Mouse (Mus musculus) midbrain, embryonic 15.5 days (tissue): Measurements from ENCODE around the gene Rnf43. TPM values are rescaled to one million over a fixed set of nuclear protein-coding genes. Genes with fewer than 3 reads are reported as not detected.
A peak's percentile ranks its signal among the peaks of the same experiment; 100 is the strongest.

ENCODE experiments used
- ATAC-seq: fragments of 200-750 bp; cut with Nextera tagmentation; replicated peaks from 2 replicates; pipeline ENCODE4 v1.8.0; 2017; ENCODE audit warnings: moderate TSS enrichment
- H3K27ac ChIP-seq: fragments of 300-500 bp; sonication (generic); 2 replicates; pipeline ENCODE4 v1.5.1; 2015; ENCODE audit warnings: mild to moderate bottlenecking, inconsistent platforms
- H3K27me3 ChIP-seq: fragments of 300-500 bp; sonication (generic); replicated peaks from 2 replicates; pipeline ENCODE4 v1.6.1; 2015; ENCODE audit warnings: inconsistent platforms
- H3K36me3 ChIP-seq: fragments of 300-500 bp; sonication (generic); replicated peaks from 2 replicates; pipeline ENCODE4 v1.6.1; 2015; ENCODE audit warnings: inconsistent platforms
- H3K4me1 ChIP-seq: fragments of 300-500 bp; sonication (generic); 2 replicates; pipeline ENCODE4 v1.6.1; 2015; ENCODE audit warnings: inconsistent platforms
- H3K4me2 ChIP-seq: fragments of 300-500 bp; sonication (generic); 2 replicates; pipeline ENCODE4 v1.6.1; 2015; ENCODE audit warnings: inconsistent platforms, mild to moderate bottlenecking, moderate library complexity
- H3K4me3 ChIP-seq: fragments of 300-500 bp; sonication (generic); 2 replicates; pipeline ENCODE4 v1.5.1; 2015; ENCODE audit warnings: mild to moderate bottlenecking, inconsistent platforms
- H3K9ac ChIP-seq: fragments of 300-500 bp; sonication (generic); 2 replicates; pipeline ENCODE4 v1.6.1; 2015; ENCODE audit warnings: mild to moderate bottlenecking, inconsistent platforms
- H3K9me3 ChIP-seq: fragments of 300-500 bp; sonication (generic); 2 replicates; pipeline ENCODE4 v1.6.1; 2016; ENCODE audit warnings: inconsistent platforms
- WGBS: fragments of 180-500 bp; shearing (Covaris S2); methylation state at CpG from one replicate; pipeline ENCODE4 v1.1.7; 2015; ENCODE audit warnings: mixed read lengths; 5-methylcytosine and 5-hydroxymethylcytosine counted together
- polyA plus RNA-seq: library from polyadenylated mRNA; unstranded; fragments of >200 nt; fragmentation: Nextera tagmentation; extraction: Ambion mirVana; gene quantifications from 2 replicates; pipeline ENCODE4 v1.2.1, GENCODE M21; 2015

Rnf43 gene
- polyA plus RNA-seq, 1 experiment from 2014 or later: 1.2 TPM

DNA sequence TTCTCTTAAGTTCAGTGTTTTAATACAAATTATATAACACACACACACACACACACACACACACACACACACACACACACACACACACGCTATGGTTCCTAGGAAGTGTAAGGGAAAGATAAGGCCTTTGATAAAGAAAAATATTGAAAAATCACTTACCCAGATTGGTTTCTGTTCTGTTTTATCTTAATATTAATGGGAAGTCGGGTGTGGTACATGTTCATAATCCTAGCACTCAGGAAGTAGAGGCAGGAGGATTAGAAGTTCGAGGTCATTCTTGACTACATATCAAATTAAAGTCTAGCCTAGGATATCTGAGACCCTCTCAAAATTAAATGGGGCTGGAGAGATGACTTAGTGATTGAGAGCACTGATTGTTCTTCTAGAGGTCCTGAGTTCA lies 59.6 kb downstream of the Rnf43 start:
- Histone ChIP-seq H3K4me2 (no peak overlapping the region), H3K9ac (no peak overlapping the region), H3K4me1 (peaks cover 5% of the 10 kb centered on the region), H3K27ac (no peak overlapping the region), H3K9me3 (no peaks in the 10 kb centered on the region), H3K27me3 (no peaks in the 10 kb centered on the region), H3K4me3 (no peak overlapping the region), H3K36me3 (no peaks in the 10 kb centered on the region)
- WGBS: 82% methylated on average over 3 of the region's 3 CpGs
- ATAC-seq: no peak

DNA sequence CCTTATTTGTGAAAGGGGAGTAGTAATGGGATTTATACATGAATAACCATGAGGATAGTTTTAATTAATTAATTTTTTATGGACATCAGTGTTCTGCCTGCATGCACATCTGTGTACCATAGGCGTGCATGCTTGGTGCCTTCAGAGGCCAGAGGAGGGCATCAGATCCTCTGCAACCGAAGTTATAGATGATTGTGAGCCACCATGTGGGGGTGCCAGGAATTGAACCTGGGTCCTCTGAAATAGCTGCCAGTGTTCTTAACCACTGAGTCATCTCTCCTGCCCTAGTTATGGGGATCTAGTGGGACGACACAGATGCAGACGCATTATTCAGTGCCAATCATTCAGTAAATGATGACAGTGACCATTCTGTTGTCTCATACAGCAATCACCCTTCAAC lies 60.4 kb downstream of the Rnf43 start:
- WGBS: 88% methylated on average over 4 of the region's 4 CpGs
- Histone ChIP-seq H3K4me1 (peaks cover 5% of the 10 kb centered on the region), H3K27me3 (no peaks in the 10 kb centered on the region), H3K9ac (no peak overlapping the region), H3K27ac (no peak overlapping the region), H3K4me3 (no peak overlapping the region), H3K4me2 (no peak overlapping the region), H3K9me3 (no peaks in the 10 kb centered on the region), H3K36me3 (no peaks in the 10 kb centered on the region)
- ATAC-seq: no peak

DNA sequence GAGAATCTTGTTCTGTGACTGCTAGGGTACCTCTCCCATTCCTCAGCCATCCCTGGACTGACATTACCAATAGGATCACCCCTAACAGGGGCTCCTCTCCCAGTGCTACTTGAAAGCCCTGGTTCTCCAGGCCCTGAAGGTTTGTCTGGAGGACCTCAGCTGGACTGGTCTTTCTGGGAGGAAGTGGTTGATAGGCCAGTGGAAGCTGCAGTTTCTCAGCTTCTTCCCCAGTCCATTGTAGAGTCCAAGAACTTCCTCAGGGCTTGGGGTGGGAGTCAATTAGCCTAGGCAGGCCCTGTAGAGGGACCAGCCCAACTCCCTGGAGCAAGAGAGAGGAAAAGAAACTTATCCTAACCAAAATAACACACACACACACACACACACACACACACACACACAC lies 63.0 kb downstream of the Rnf43 start:
- Histone ChIP-seq H3K27me3 (no peaks in the 10 kb centered on the region), H3K4me2 (no peak overlapping the region), H3K4me3 (no peak overlapping the region), H3K36me3 (no peaks in the 10 kb centered on the region), H3K4me1 (peaks cover 5% of the 10 kb centered on the region), H3K27ac (no peak overlapping the region), H3K9ac (no peak overlapping the region), H3K9me3 (no peaks in the 10 kb centered on the region)
- ATAC-seq: no peak

DNA sequence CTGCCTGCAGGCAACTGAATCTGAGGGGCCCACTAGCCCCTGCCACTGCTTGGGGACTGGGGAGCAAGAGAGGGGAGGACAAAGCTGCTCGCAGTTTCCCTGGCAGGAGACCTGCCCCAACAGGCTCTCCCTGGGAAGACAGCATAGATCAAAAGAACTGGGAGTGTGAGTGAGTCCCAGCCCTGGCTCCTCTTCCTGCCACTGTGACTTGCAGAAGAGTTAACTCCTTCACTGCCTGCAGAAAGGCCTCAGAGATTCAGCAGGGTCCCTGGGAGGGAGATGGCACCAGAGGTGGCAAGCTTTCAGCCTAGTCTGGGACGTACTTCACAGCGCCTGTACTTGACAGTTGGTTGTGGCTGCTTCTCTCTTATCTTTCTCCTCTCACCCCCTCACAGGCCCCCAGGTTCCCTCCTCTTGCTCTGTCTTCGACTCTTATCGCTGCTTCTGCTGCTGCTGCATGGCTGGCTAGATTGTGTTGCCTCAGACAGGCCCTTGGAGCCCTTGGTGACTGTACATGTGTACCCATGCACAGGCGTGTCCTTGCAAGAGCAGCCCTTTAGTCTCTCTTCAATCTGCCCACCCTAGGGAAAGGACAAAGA lies 63.5 kb downstream of the Rnf43 start:
- H3K27me3 ChIP-seq: no peaks in the 10 kb centered on the region
- H3K27ac ChIP-seq: no peak overlapping the region
- H3K9ac ChIP-seq: no peak overlapping the region
- H3K4me1 ChIP-seq: peaks cover 5% of the 10 kb centered on the region
- H3K4me3 ChIP-seq: no peak overlapping the region
- no peaks in the 10 kb centered on the region for H3K36me3 ChIP-seq
- no peak overlapping the region for H3K4me2 ChIP-seq
- H3K9me3 ChIP-seq: no peaks in the 10 kb centered on the region
- ATAC-seq: no peak
- WGBS: 33% methylated on average over 6 of the region's 6 CpGs

DNA sequence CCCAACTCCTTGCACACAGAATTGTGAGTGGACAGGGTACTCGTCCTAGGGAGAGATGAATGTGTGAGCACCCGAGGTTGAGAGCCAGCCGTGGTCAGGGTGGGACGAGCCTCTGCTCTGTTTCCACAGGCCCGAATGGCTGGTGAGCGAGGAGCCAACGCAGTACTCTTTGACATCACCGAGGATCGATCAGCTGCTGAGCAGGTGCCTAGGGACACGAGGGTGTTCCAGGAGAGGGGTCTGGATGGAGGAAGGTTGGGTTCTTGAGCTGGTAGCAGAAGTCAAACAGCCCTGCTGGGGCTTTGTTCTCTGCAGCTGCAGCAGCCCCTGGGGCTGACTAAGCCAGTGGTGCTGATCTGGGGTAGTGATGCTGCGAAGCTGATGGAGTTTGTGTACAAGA lies 64.5 kb downstream of the Rnf43 start:
- no peaks in the 10 kb centered on the region for H3K9me3 ChIP-seq
- 63% methylated on average over 11 of the region's 11 CpGs for WGBS
- H3K4me1 ChIP-seq: peaks cover 5% of the 10 kb centered on the region
- H3K27me3 ChIP-seq: no peaks in the 10 kb centered on the region
- no peak overlapping the region for H3K4me3 ChIP-seq
- no peak overlapping the region for H3K27ac ChIP-seq
- no peak for ATAC-seq
- H3K9ac ChIP-seq: no peak overlapping the region
- H3K4me2 ChIP-seq: no peak overlapping the region
- no peaks in the 10 kb centered on the region for H3K36me3 ChIP-seq

DNA sequence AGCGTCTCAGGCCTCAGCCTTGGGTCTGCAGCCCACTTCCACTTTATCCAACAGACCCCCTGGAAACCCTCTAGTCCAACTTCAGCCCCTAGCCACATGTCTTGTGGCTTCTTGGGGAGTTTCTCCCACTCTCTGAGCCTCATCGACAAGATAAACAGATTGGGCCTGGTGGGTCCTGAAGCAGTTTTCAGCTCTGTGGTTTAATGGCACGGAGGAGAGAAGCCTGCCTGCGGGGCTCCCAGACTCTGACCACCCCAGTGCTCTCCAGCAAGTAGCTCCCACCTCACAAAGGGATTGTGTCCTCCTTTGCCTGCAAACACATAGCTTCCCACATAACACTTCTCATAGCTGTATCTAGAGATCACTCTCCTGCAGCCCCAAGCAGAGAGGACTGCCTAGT lies 64.9 kb downstream of the Rnf43 start:
- no peak overlapping the region for H3K4me3 ChIP-seq
- H3K9ac ChIP-seq: no peak overlapping the region
- no peak overlapping the region for H3K4me2 ChIP-seq
- no peaks in the 10 kb centered on the region for H3K27me3 ChIP-seq
- H3K36me3 ChIP-seq: no peaks in the 10 kb centered on the region
- peaks cover 5% of the 10 kb centered on the region for H3K4me1 ChIP-seq
- no peak for ATAC-seq
- H3K9me3 ChIP-seq: no peaks in the 10 kb centered on the region
- no peak overlapping the region for H3K27ac ChIP-seq
- 66% methylated on average over 4 of the region's 4 CpGs for whole genome bisulfite sequencing

DNA sequence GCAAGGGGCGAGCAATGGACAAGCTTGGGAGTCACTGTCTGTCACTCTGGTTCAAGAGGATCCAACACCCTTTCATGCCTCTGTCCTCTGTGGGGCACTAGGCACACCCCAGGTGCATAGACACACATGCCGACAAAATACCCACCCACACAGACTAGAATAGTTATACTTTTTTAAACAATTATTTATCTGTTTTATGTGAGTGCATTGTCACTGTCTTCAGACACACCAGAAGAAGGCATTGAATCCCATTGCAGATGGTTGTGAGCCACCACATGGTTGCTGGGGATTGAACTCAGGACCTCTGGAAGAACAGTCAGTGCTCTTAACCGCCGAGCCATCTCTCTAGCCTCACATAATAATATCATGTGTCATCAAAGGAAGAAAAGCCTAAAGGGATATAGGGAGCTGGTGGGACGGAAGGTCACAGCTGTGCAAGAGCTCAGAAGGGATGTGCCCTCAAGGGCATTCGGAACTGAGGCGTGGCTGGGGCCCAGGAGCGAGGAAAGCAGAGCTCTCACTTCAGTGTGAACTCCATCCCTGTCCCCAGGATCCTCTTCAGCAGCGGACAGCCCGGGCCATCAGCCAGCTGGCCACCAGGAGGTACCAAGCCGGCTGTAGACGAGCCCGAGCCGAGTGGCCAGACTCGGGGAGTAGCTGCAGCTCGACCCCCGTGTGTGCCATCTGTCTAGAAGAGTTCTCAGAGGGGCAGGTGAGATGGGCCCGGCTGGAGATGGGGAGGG lies 66.5 kb downstream of the Rnf43 start:
- Histone ChIP-seq H3K4me1 (peaks cover 15% of the 10 kb centered on the region), H3K9ac (no peak overlapping the region), H3K9me3 (no peaks in the 10 kb centered on the region), H3K27me3 (no peaks in the 10 kb centered on the region), H3K36me3 (no peaks in the 10 kb centered on the region), H3K4me2 (no peak overlapping the region), H3K4me3 (no peak overlapping the region), H3K27ac (no peak overlapping the region)
- no peak for ATAC-seq
- 81% methylated on average over 18 of the region's 18 CpGs for WGBS

DNA sequence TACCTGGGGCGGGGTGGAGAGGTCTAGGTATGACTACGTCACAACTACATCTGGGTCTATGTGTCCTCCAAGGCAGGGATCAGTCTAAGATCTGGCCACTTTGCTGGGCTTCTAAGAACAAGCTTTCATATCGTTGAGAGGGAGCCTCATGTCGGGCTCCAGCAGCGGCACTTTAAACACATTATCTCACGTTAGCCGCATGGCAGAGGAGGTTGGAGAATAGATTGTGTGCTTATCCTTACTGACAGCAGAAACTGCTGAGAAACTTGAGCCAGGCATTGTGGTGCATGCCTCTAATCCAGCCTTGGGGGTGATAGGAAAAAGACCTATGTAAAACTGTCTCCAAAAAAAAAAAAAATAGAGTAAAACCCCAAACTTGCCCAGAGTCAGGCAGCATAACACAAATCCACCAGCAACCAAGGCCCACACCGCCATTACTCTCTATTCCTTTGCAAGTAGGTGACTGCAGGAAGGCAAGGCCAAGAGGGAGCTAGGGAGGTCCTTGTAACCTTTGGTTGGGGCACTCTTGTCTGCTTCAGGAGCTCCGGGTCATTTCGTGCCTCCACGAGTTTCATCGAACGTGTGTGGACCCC lies 67.2 kb downstream of the Rnf43 start:
- Histone ChIP-seq H3K4me2 (no peak overlapping the region), H3K4me3 (no peak overlapping the region), H3K9me3 (no peaks in the 10 kb centered on the region), H3K27me3 (no peaks in the 10 kb centered on the region), H3K4me1 (peaks cover 18% of the 10 kb centered on the region), H3K9ac (no peak overlapping the region), H3K36me3 (no peaks in the 10 kb centered on the region), H3K27ac (no peak overlapping the region)
- no peak for ATAC-seq
- 87% methylated on average over 13 of the region's 13 CpGs for WGBS

DNA sequence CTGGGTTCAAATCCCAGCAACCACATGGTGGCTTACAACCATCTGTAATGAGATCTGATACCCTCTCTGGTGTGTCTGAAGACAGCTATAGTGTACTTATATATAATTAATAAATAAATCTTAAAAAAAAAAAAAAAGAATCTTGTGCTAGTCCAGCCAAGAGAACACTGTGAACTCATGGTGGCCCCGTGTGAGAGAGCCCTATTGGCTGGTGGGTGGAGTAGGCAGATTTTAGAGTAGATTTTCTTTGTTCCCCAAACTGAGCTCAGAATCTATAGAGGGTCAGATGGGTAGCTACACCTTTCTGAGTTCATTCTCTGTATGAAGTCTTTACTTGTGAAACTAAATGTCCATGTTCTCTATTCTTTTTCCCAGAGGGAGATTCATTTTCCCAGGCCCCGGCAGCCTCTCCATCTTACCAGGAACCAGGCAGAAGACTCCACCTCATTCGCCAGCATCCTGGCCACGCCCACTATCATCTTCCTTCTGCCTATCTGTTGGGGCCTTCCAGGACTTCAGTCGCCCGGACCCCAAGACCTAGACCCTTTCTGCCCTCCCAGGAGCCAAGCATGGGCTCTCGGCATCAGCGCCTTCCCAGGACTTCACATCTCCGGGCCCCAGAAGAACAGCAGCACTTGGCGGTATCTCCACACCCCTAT lies 68.3 kb downstream of the Rnf43 start:
- WGBS: 75% methylated on average over 10 of the region's 10 CpGs
- Histone ChIP-seq H3K4me3 (no peak overlapping the region), H3K9ac (no peak overlapping the region), H3K9me3 (no peaks in the 10 kb centered on the region), H3K36me3 (no peaks in the 10 kb centered on the region), H3K4me2 (no peak overlapping the region), H3K27me3 (no peaks in the 10 kb centered on the region), H3K4me1 (peaks cover 18% of the 10 kb centered on the region), H3K27ac (no peak overlapping the region)
- ATAC-seq: no peak

DNA sequence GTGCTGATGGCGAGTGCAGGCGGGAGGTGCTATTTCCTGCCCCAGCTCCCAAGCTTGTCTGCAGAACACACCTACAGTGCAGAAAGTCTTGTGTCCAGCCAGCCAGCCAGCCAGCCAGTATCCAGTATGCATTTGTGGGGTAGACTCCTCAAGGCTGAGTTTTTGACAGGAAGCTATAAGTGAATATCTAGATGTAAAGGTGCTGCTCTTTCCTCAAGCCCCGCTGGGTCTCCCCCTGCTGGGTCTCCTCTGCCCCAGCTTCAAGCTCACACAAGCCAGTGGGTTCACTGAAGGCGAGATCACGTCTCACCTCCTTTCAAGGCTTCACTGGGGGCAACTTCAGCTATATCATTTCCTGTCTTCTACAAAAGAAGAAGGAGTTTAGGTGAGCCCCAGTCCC lies 71.8 kb downstream of the Rnf43 start:
- H3K27me3 ChIP-seq: no peaks in the 10 kb centered on the region
- 54% methylated on average over 5 of the region's 5 CpGs for WGBS
- peaks cover 31% of the 10 kb centered on the region for H3K4me1 ChIP-seq
- H3K9ac ChIP-seq: no peak overlapping the region
- no peaks in the 10 kb centered on the region for H3K9me3 ChIP-seq
- H3K4me2 ChIP-seq: peak overlapping the region; percentile 41
- no peak for ATAC-seq
- H3K36me3 ChIP-seq: no peaks in the 10 kb centered on the region
- H3K27ac ChIP-seq: no peak overlapping the region
- peak overlapping the region; percentile 9; the same call in 1 of the 2 replicates for H3K4me3 ChIP-seq

DNA sequence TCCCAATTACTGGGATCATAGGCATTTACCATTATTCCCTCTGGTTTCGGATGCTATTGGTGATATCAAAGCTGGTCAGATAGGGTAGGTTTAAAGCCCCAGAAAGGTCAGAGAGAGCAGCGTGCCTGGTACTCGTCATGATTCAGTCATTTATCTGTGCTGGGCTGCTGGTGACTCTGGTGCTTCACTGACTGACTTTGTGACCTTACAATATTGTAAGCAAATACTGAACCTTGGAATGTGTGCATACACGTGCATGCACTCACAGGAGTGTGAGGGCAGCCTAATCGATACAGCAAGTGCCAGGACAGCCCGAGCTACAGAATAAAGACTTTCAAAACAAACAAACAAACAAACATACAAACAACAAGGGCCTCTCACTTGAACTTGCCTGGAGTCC lies 73.2 kb downstream of the Rnf43 start:
- Histone ChIP-seq H3K36me3 (peaks cover 9% of the 10 kb centered on the region; the same call in 1 of the 2 replicates), H3K9me3 (no peaks in the 10 kb centered on the region), H3K4me2 (0 out of 2 replicates have a peak overlapping the region, but pooled peaks have one; percentile 69), H3K4me1 (peaks cover 31% of the 10 kb centered on the region), H3K4me3 (no peak overlapping the region; the same call in 1 of the 2 replicates), H3K27ac (no peak overlapping the region), H3K9ac (no peak overlapping the region), H3K27me3 (no peaks in the 10 kb centered on the region)
- ATAC-seq: no peak
- WGBS: 84% methylated on average over 6 of the region's 6 CpGs

DNA sequence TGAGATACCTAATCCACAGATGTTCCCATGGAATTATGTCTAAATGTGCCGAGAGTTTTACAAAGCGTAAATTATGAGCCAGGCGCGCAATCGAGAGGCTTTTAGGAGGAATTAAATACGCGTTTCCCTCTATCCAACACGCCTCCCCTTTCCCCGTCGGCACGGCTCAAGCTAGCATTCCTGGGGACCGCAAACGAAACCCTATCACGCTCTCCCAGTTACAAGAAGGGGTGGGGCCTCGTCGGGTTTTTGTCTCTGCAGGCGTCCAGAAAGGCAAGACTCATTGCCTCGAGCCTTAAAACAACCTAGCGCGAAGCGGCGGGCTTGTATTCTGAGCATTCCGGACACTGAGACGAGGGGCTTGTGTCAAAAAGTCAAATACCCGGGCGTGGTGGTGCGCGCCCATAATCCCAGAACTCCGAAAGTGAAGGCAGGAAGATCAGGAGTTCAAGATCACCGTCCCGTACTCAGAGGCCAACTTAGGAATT lies 74.2 kb downstream of the Rnf43 start:
- 2% methylated on average over 31 of the region's 31 CpGs for WGBS
- peak overlapping the region; percentile 48 for H3K4me3 ChIP-seq
- peak overlapping the region; percentile 69 for H3K4me2 ChIP-seq
- no peaks in the 10 kb centered on the region for H3K9me3 ChIP-seq
- H3K27me3 ChIP-seq: no peaks in the 10 kb centered on the region
- peaks cover 31% of the 10 kb centered on the region for H3K4me1 ChIP-seq
- ATAC-seq: peak; percentile 67
- peaks cover 9% of the 10 kb centered on the region; the same call in 1 of the 2 replicates for H3K36me3 ChIP-seq
- H3K27ac ChIP-seq: peak overlapping the region; percentile 70
- H3K9ac ChIP-seq: peak overlapping the region; percentile 47
